Mouse (Mus musculus): Measurements from ENCODE around the gene Fmnl3.

DNA sequence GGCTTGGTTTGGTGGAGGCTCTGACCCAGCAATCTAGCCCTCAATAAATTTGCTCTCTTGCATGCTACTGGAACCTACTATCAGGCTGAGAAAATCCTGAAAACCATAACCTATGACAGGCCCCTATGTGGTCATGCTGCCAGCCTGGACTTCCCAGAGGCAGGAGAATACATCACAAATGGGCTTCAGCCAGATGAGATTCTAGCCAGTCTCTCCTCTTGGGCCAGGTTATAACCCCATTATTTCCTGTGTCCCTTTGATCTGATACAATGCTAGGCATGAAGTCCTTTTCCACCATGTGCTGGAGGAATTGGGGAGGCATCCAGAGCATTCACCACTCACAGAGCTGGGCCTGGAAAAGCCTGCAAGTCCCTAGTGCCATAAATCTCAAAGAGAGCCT, 38.2 kb downstream of the Fmnl3 start:
- no peak for TF ChIP-seq CTCF (IDR thresholded peaks at IDR 0.05; ENCODE audit: insufficient read depth, low read depth, low read length)
- TF ChIP-seq POLR2A (IDR thresholded peaks at IDR 0.05; ENCODE audit: insufficient read depth, low read depth, low read length): no peak
